ENCODE assay signal across 8 mouse cellular contexts in the genomic region with DNA sequence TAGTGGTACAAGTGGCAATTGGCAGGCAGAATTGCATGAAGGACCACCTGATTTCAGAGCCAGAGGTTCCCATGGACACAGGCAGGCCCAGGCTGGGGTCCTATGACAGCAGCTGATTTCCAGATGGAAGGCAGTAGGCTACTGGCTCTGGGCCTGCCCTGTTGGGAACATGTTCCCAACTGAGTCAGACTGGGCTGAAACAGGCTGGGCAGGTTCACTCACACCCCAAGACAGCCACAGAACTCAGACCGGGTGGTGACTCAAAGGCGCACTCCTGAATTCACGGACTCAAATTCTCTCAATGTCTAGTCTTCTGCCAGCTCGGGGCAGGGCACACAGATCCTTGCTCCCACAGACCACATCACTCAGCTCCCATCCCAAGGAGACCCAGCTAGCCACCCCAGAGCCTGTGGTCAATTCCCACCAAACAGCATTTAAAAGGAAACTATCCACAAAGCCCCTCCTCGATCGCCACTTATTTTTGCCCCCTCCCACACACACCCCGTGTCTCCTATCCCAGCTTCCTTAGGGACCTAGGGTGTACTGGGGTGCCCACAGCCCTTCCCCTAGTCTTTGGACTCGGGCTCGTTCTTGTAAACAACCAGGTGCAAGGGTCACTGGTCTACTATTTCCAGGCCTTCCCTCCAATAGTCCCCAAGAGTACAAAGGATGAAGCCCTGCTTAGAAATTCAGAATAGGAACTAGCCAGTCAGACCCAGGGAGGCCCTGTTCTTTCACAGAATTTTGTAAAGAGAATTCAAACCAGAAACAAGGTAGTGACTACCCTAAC. TPM values are rescaled to one million over a fixed set of nuclear protein-coding genes. Genes with fewer than 3 reads are reported as not detected.
DNase-seq lines count a peak whose midpoint lies in the region; ATAC-seq lines count a peak whose summit lies in the region.

No protein-coding gene starts in this region.

- no peak overlapping the region for H3K9ac ChIP-seq in midbrain, embryonic 11.5 days (ENCODE audit: low read length)
- no peak overlapping the region for H3K9ac ChIP-seq in midbrain, embryonic 13.5 days (replicated peaks)
- no peak overlapping the region for H3K9ac ChIP-seq in intestine, embryonic 14.5 days (ENCODE audit: low read length)
- H3K9ac ChIP-seq in liver, embryonic 13.5 days = no peak overlapping the region
- H3K9ac ChIP-seq in hindbrain, embryonic 12.5 days = no peak overlapping the region

- ATAC-seq in midbrain, embryonic 11.5 days (ENCODE audit: low FRiP score) = no peak
- no peak for ATAC-seq in midbrain, embryonic 13.5 days
- ATAC-seq in intestine, embryonic 14.5 days (replicated peaks; ENCODE audit: low FRiP score, low TSS enrichment, low read depth) = no peak
- 0 out of 2 replicates have a peak, but pooled peaks have one; percentile 41 for ATAC-seq in liver, embryonic 13.5 days (ENCODE audit: low read depth)
- ATAC-seq in hindbrain, embryonic 12.5 days (ENCODE audit: low FRiP score) = no peak

- H3K9me3 ChIP-seq in midbrain, embryonic 11.5 days (ENCODE audit: control insufficient read depth, low read length) = no peaks in the 10 kb centered on the region
- H3K9me3 ChIP-seq in midbrain, embryonic 13.5 days = no peaks in the 10 kb centered on the region
- H3K9me3 ChIP-seq in intestine, embryonic 14.5 days (ENCODE audit: control insufficient read depth, low read length) = no peaks in the 10 kb centered on the region
- H3K9me3 ChIP-seq in liver, embryonic 13.5 days (replicated peaks) = no peaks in the 10 kb centered on the region
- H3K9me3 ChIP-seq in hindbrain, embryonic 12.5 days (replicated peaks) = no peaks in the 10 kb centered on the region

- peak; percentile 82 for DNase-seq in midbrain, embryonic 11.5 days (ENCODE audit: low spot score, missing footprints)
- no peak for DNase-seq in intestine, embryonic 14.5 days (ENCODE audit: low spot score)
- DNase-seq in liver, embryonic 13.5 days = no peak
- DNase-seq in retina, postnatal 1 day = no peak
- no peak for DNase-seq in left cerebral cortex, postnatal 4 days
- no peak for DNase-seq in cerebellum, adult 9-11 months

- H3K36me3 ChIP-seq in midbrain, embryonic 11.5 days (ENCODE audit: control insufficient read depth, insufficient read depth, low read length) = no peaks in the 10 kb centered on the region
- H3K36me3 ChIP-seq in midbrain, embryonic 13.5 days = no peaks in the 10 kb centered on the region
- peaks cover 28% of the 10 kb centered on the region for H3K36me3 ChIP-seq in intestine, embryonic 14.5 days (ENCODE audit: control insufficient read depth, insufficient read depth, low read length)
- H3K36me3 ChIP-seq in liver, embryonic 13.5 days = peaks cover 4% of the 10 kb centered on the region; the same call in 1 of the 2 replicates
- no peaks in the 10 kb centered on the region for H3K36me3 ChIP-seq in hindbrain, embryonic 12.5 days

- WGBS in midbrain, embryonic 11.5 days = 63% methylated on average over 9 of the region's 9 CpGs
- 68% methylated on average over 9 of the region's 9 CpGs for WGBS in midbrain, embryonic 13.5 days
- WGBS in intestine, embryonic 14.5 days = 57% methylated on average over 9 of the region's 9 CpGs
- 56% methylated on average over 9 of the region's 9 CpGs for WGBS in liver, embryonic 13.5 days (ENCODE audit: insufficient replicate concordance)
- WGBS in hindbrain, embryonic 12.5 days = 58% methylated on average over 9 of the region's 9 CpGs

- intact Hi-C loops in left cerebral cortex, postnatal 4 days (cut with DNase I) = no loop called here

- no peak overlapping the region for H3K27ac ChIP-seq in midbrain, embryonic 11.5 days (ENCODE audit: low read depth, low read length)
- no peak overlapping the region for H3K27ac ChIP-seq in midbrain, embryonic 13.5 days
- peak overlapping the region; percentile 36; the same call in 1 of the 2 replicates for H3K27ac ChIP-seq in intestine, embryonic 14.5 days (ENCODE audit: low read depth)
- H3K27ac ChIP-seq in liver, embryonic 13.5 days = peak overlapping the region; percentile 77
- H3K27ac ChIP-seq in hindbrain, embryonic 12.5 days = no peak overlapping the region

- H3K27me3 ChIP-seq in midbrain, embryonic 11.5 days (ENCODE audit: control insufficient read depth, insufficient read depth, low read length) = no peaks in the 10 kb centered on the region
- no peaks in the 10 kb centered on the region for H3K27me3 ChIP-seq in midbrain, embryonic 13.5 days
- no peaks in the 10 kb centered on the region for H3K27me3 ChIP-seq in intestine, embryonic 14.5 days (replicated peaks; ENCODE audit: control insufficient read depth, insufficient read depth, low read length)
- peaks cover 39% of the 10 kb centered on the region for H3K27me3 ChIP-seq in liver, embryonic 13.5 days
- peaks cover 11% of the 10 kb centered on the region for H3K27me3 ChIP-seq in hindbrain, embryonic 12.5 days

- peaks cover 4% of the 10 kb centered on the region; the same call in 1 of the 2 replicates for H3K4me1 ChIP-seq in midbrain, embryonic 11.5 days (ENCODE audit: control insufficient read depth, insufficient read depth, low read length)
- no peaks in the 10 kb centered on the region for H3K4me1 ChIP-seq in midbrain, embryonic 13.5 days (replicated peaks)
- H3K4me1 ChIP-seq in intestine, embryonic 14.5 days (replicated peaks; ENCODE audit: control insufficient read depth, insufficient read depth, low read length) = peaks cover 44% of the 10 kb centered on the region
- peaks cover 29% of the 10 kb centered on the region for H3K4me1 ChIP-seq in liver, embryonic 13.5 days (replicated peaks)
- peaks cover 23% of the 10 kb centered on the region for H3K4me1 ChIP-seq in hindbrain, embryonic 12.5 days

- no peak overlapping the region for H3K4me2 ChIP-seq in midbrain, embryonic 11.5 days
- no peak overlapping the region for H3K4me2 ChIP-seq in midbrain, embryonic 13.5 days (replicated peaks)
- peak overlapping the region; percentile 28 for H3K4me2 ChIP-seq in intestine, embryonic 14.5 days (ENCODE audit: low read length)
- H3K4me2 ChIP-seq in liver, embryonic 13.5 days = peak overlapping the region; percentile 44
- H3K4me2 ChIP-seq in hindbrain, embryonic 12.5 days (replicated peaks) = no peak overlapping the region

- H3K4me3 ChIP-seq in midbrain, embryonic 11.5 days (ENCODE audit: low read depth, low read length) = no peak overlapping the region
- no peak overlapping the region for H3K4me3 ChIP-seq in midbrain, embryonic 13.5 days (replicated peaks)
- no peak overlapping the region for H3K4me3 ChIP-seq in intestine, embryonic 14.5 days (ENCODE audit: low read depth, low read length)
- H3K4me3 ChIP-seq in liver, embryonic 13.5 days (replicated peaks) = no peak overlapping the region
- no peak overlapping the region for H3K4me3 ChIP-seq in hindbrain, embryonic 12.5 days

RNA-seq across cellular contexts. Expression of gene Sdc4, which starts 11.8 kb away (rescaled TPM):
- polyA plus RNA-seq in midbrain, embryonic 11.5 days (2014; fragmentation: Nextera tagmentation; extraction: Ambion mirVana) = 9.7 and 9.9 TPM in 2 replicates
- polyA plus RNA-seq in midbrain, embryonic 13.5 days (2015; fragmentation: Nextera tagmentation; extraction: Ambion mirVana) = 6.5 and 7.3 TPM in 2 replicates
- polyA plus RNA-seq in intestine, embryonic 14.5 days (2014; fragmentation: Nextera tagmentation; extraction: Ambion mirVana) = 104 and 110 TPM in 2 replicates
- 33.6 and 37.0 TPM in 2 replicates for polyA plus RNA-seq in liver, embryonic 13.5 days (2015; fragmentation: Nextera tagmentation; extraction: Ambion mirVana)
- 10 to 100 TPM in 1 of 2 experiments, 1 to 10 TPM in 1; 9.6 to 12.6 TPM for total RNA-seq in left cerebral cortex, postnatal 4 days (2021)
- polyA plus RNA-seq in hindbrain, embryonic 12.5 days (2016; fragmentation: Nextera tagmentation; extraction: Ambion mirVana) = 17.6 and 18.8 TPM in 2 replicates

RNA-seq across cellular contexts. Expression of gene Sys1, which starts 24.9 kb away (rescaled TPM):
- 62.0 and 63.6 TPM in 2 replicates for polyA plus RNA-seq in midbrain, embryonic 11.5 days (2014; fragmentation: Nextera tagmentation; extraction: Ambion mirVana)
- polyA plus RNA-seq in midbrain, embryonic 13.5 days (2015; fragmentation: Nextera tagmentation; extraction: Ambion mirVana) = 77.6 and 81.1 TPM in 2 replicates
- 65.2 and 67.2 TPM in 2 replicates for polyA plus RNA-seq in intestine, embryonic 14.5 days (2014; fragmentation: Nextera tagmentation; extraction: Ambion mirVana)
- 28.5 and 33.2 TPM in 2 replicates for polyA plus RNA-seq in liver, embryonic 13.5 days (2015; fragmentation: Nextera tagmentation; extraction: Ambion mirVana)
- total RNA-seq in left cerebral cortex, postnatal 4 days (2021) = 10 to 100 TPM; 42.5 to 45.8 TPM
- polyA plus RNA-seq in hindbrain, embryonic 12.5 days (2016; fragmentation: Nextera tagmentation; extraction: Ambion mirVana) = 65.1 and 71.5 TPM in 2 replicates

RNA-seq across cellular contexts. Expression of gene Matn4, which starts 26.9 kb away (rescaled TPM):
- 0.10 and 0.23 TPM in 2 replicates for polyA plus RNA-seq in midbrain, embryonic 11.5 days (2014; fragmentation: Nextera tagmentation; extraction: Ambion mirVana)
- polyA plus RNA-seq in midbrain, embryonic 13.5 days (2015; fragmentation: Nextera tagmentation; extraction: Ambion mirVana) = 0.26 and 0.39 TPM in 2 replicates
- 1.7 and 1.9 TPM in 2 replicates for polyA plus RNA-seq in intestine, embryonic 14.5 days (2014; fragmentation: Nextera tagmentation; extraction: Ambion mirVana)
- polyA plus RNA-seq in liver, embryonic 13.5 days (2015; fragmentation: Nextera tagmentation; extraction: Ambion mirVana) = 0.13 and 0.35 TPM in 2 replicates
- total RNA-seq in left cerebral cortex, postnatal 4 days (2021) = 1 to 10 TPM; 9.6 to 9.8 TPM
- 31.5 and 39.5 TPM in 2 replicates for polyA plus RNA-seq in hindbrain, embryonic 12.5 days (2016; fragmentation: Nextera tagmentation; extraction: Ambion mirVana)

RNA-seq across cellular contexts. Expression of gene Gm20458, which starts 28.9 kb away (rescaled TPM):
- 4.7 and 5.0 TPM in 2 replicates for polyA plus RNA-seq in midbrain, embryonic 11.5 days (2014; fragmentation: Nextera tagmentation; extraction: Ambion mirVana)
- 4.5 and 5.2 TPM in 2 replicates for polyA plus RNA-seq in midbrain, embryonic 13.5 days (2015; fragmentation: Nextera tagmentation; extraction: Ambion mirVana)
- 11.6 and 17.4 TPM in 2 replicates for polyA plus RNA-seq in intestine, embryonic 14.5 days (2014; fragmentation: Nextera tagmentation; extraction: Ambion mirVana)
- polyA plus RNA-seq in liver, embryonic 13.5 days (2015; fragmentation: Nextera tagmentation; extraction: Ambion mirVana) = 5.3 and 5.7 TPM in 2 replicates
- total RNA-seq in left cerebral cortex, postnatal 4 days (2021) = 1 to 10 TPM in 1 of 2 experiments, not detected in 1; 2.9 TPM
- polyA plus RNA-seq in hindbrain, embryonic 12.5 days (2016; fragmentation: Nextera tagmentation; extraction: Ambion mirVana) = 1.2 and 5.7 TPM in 2 replicates

RNA-seq across cellular contexts. Expression of gene Rbpjl, which starts 28.9 kb away (rescaled TPM):
- not detected in 2 replicates for polyA plus RNA-seq in midbrain, embryonic 11.5 days (2014; fragmentation: Nextera tagmentation; extraction: Ambion mirVana)
- polyA plus RNA-seq in midbrain, embryonic 13.5 days (2015; fragmentation: Nextera tagmentation; extraction: Ambion mirVana) = not detected in 2 replicates
- 0.07 and 10.4 TPM in 2 replicates for polyA plus RNA-seq in intestine, embryonic 14.5 days (2014; fragmentation: Nextera tagmentation; extraction: Ambion mirVana)
- 0.02 TPM in 2 replicates for polyA plus RNA-seq in liver, embryonic 13.5 days (2015; fragmentation: Nextera tagmentation; extraction: Ambion mirVana)
- under 1 TPM; 0.24 to 0.40 TPM for total RNA-seq in left cerebral cortex, postnatal 4 days (2021)
- 0.33 and 0.37 TPM in 2 replicates for polyA plus RNA-seq in hindbrain, embryonic 12.5 days (2016; fragmentation: Nextera tagmentation; extraction: Ambion mirVana)

Comparison
In these comparisons a context has a peak if more than half of its experiments do, and no peak if none do; other contexts are left out.
1. H3K27ac ChIP-seq: peak in intestine, embryonic 14.5 days (single experiment) and liver, embryonic 13.5 days (single experiment); none in midbrain, embryonic 11.5 days (single experiment), midbrain, embryonic 13.5 days (single experiment) and hindbrain, embryonic 12.5 days (single experiment).
2. H3K4me2 ChIP-seq: peak in intestine, embryonic 14.5 days (single experiment) and liver, embryonic 13.5 days (single experiment); none in midbrain, embryonic 11.5 days (single experiment), midbrain, embryonic 13.5 days (single experiment) and hindbrain, embryonic 12.5 days (single experiment).
3. RNA of gene Matn4, which starts 26.9 kb away (polyA plus RNA-seq): 31.5 to 39.5 TPM in hindbrain, embryonic 12.5 days; 1.7 to 1.9 TPM in intestine, embryonic 14.5 days, 0.26 to 0.39 TPM in midbrain, embryonic 13.5 days, 0.13 to 0.35 TPM in liver, embryonic 13.5 days and 0.10 to 0.23 TPM in midbrain, embryonic 11.5 days; every median in the first group is over 10 times any median in the second.